In genomic region chr1:157797711-157798110, GRCm38 (mm10) we compare ENCODE assay signal across 28 mouse cellular contexts.
"Had no signal": no experiment of that assay in that cellular context is flagged by ENCODE, and none has a peak within 500 bp of the region (broad histone marks: within the 10 kb centered on the region; RNA-seq: fewer than 3 reads in every experiment).

No protein-coding gene starts in this region.

- ATAC-seq: hindbrain, embryonic 16.5 days; inflammation-experienced regulatory T-cells, adult 6 months; intestine, embryonic 15.5 days; intestine, postnatal 0 days had no signal

- H3K4me2 ChIP-seq: heart, embryonic 11.5 days; heart, embryonic 13.5 days; heart, embryonic 15.5 days; hindbrain, embryonic 12.5 days; intestine, embryonic 15.5 days; limb, embryonic 12.5 days; liver, embryonic 11.5 days; liver, embryonic 13.5 days; liver, embryonic 15.5 days had no signal

- H3K9ac ChIP-seq: heart, embryonic 13.5 days; heart, embryonic 15.5 days; hindbrain, embryonic 12.5 days; hindbrain, embryonic 14.5 days; intestine, embryonic 15.5 days; limb, embryonic 12.5 days; liver, embryonic 13.5 days; liver, embryonic 15.5 days had no signal

- H3K27ac ChIP-seq: gastrocnemius, adult 2 months; heart, adult 2 months; heart, embryonic 13.5 days; heart, embryonic 15.5 days; hindbrain, embryonic 10.5 days; hindbrain, embryonic 12.5 days; intestine, embryonic 15.5 days; layer of hippocampus, adult 2 months; left cerebral cortex, adult 2 months; limb, embryonic 10.5 days; limb, embryonic 12.5 days; liver, embryonic 13.5 days; liver, embryonic 15.5 days had no signal

- H3K27me3 ChIP-seq: heart, embryonic 13.5 days; heart, embryonic 15.5 days; hindbrain, embryonic 12.5 days; intestine, embryonic 15.5 days; liver, embryonic 13.5 days; liver, embryonic 15.5 days had no signal

- H3K4me1 ChIP-seq: heart, embryonic 13.5 days; heart, embryonic 15.5 days; liver, embryonic 13.5 days; liver, embryonic 15.5 days had no signal

- H3K4me3 ChIP-seq: gastrocnemius, adult 2 months; heart, adult 2 months; heart, embryonic 13.5 days; heart, embryonic 15.5 days; hindbrain, embryonic 10.5 days; hindbrain, embryonic 12.5 days; intestine, embryonic 15.5 days; layer of hippocampus, adult 2 months; left cerebral cortex, adult 2 months; limb, embryonic 10.5 days; limb, embryonic 12.5 days; liver, embryonic 13.5 days; liver, embryonic 15.5 days had no signal

- H3K36me3 ChIP-seq: heart, embryonic 13.5 days; heart, embryonic 15.5 days; hindbrain, embryonic 10.5 days; hindbrain, embryonic 12.5 days; intestine, embryonic 15.5 days; limb, embryonic 10.5 days; limb, embryonic 12.5 days; liver, embryonic 13.5 days; liver, embryonic 15.5 days had no signal

- H3K9me3 ChIP-seq: heart, embryonic 15.5 days; hindbrain, embryonic 10.5 days; hindbrain, embryonic 12.5 days; intestine, embryonic 15.5 days; limb, embryonic 10.5 days; limb, embryonic 12.5 days; liver, embryonic 13.5 days; liver, embryonic 15.5 days had no signal

- DNase-seq: gastrocnemius, adult 2 months; gastrocnemius, postnatal 10 days; gastrocnemius, postnatal 25 days; heart, adult 2 months; heart, postnatal 4 days; kidney, adult 18-20 months; kidney, adult 8-10 months; kidney, postnatal 10 days; kidney, postnatal 25 days; kidney, postnatal 4 days; liver; liver, embryonic 13.5 days had no signal
